Comparison of ENCODE assay signal across 14 mouse cellular contexts in the genomic region with DNA sequence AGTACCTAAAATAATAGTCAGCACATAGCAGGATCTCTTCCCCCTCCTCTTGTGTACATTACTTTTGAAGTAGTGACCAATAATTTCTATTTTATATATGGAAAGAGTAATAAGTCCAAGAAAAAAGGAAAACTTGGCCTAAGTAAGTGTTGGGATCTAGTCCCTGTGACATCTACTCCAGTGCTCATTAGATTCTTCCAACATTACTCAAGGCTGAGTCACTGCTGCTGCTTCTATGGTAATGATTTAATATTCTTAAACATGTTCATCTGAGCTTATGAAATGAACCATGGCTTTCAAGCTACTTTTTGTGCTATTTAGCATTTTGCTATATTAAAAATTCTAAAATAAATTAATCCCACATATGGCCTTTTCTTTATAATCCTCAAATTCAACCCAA.
"Had no signal": no experiment of that assay in that cellular context is flagged by ENCODE, and none has a peak within 500 bp of the region (broad histone marks: within the 10 kb centered on the region; RNA-seq: fewer than 3 reads in every experiment).

No protein-coding gene starts in this region.

- H3K4me3 ChIP-seq: kidney, embryonic 15.5 days; left cerebral cortex, adult 2 months; liver, embryonic 13.5 days; midbrain, embryonic 12.5 days; midbrain, embryonic 15.5 days; neural tube, embryonic 13.5 days had no signal

- DNase-seq: kidney, postnatal 10 days; layer of hippocampus, postnatal 36 days; liver, embryonic 13.5 days; lung, adult 2 months; lung, postnatal 14 days; lung, postnatal 4 days; retina, postnatal 1 day; right cerebral cortex, postnatal 25 days; thymus, postnatal 25 days had no signal

- H3K27ac ChIP-seq: kidney, embryonic 15.5 days; left cerebral cortex, adult 2 months; liver, embryonic 13.5 days; midbrain, embryonic 12.5 days; midbrain, embryonic 15.5 days; neural tube, embryonic 13.5 days had no signal

- H3K4me1 ChIP-seq: kidney, embryonic 15.5 days; liver, embryonic 13.5 days; midbrain, embryonic 12.5 days; midbrain, embryonic 15.5 days; neural tube, embryonic 13.5 days had no signal
